Mouse (Mus musculus) heart, embryonic 10.5 days (tissue): ENCODE data around the gene Eef1e1. TPM values are rescaled to one million over a fixed set of nuclear protein-coding genes. Genes with fewer than 3 reads are reported as not detected.
A peak's percentile ranks its signal among the peaks of the same experiment; 100 is the strongest.
"Not testable (repeated sequence)": the region's sequence is repeated elsewhere in the genome, so short reads cannot be mapped to it uniquely, and the experiment has no call there.

ENCODE experiments used
- DNase-seq: peaks from one replicate; pipeline ENCODE4 v3.0.0-alpha.2; 2017; ENCODE audit warnings: low spot score
- H3K27ac ChIP-seq: fragments of 300-500 bp; sonication (generic); 2 replicates; pipeline ENCODE4 v1.5.1; 2016; ENCODE audit warnings: mild to moderate bottlenecking
- H3K27me3 ChIP-seq: fragments of 300-500 bp; sonication (generic); 2 replicates; pipeline ENCODE4 v1.6.1; 2016; ENCODE audit warnings: mild to moderate bottlenecking; ENCODE audit not compliant: poor library complexity, insufficient read depth, severe bottlenecking
- H3K36me3 ChIP-seq: fragments of 300-500 bp; sonication (generic); 2 replicates; pipeline ENCODE4 v1.6.1; 2016; ENCODE audit warnings: mild to moderate bottlenecking, moderate library complexity
- H3K4me1 ChIP-seq: fragments of 300-500 bp; sonication (generic); 2 replicates; pipeline ENCODE4 v1.6.1; 2016; ENCODE audit warnings: mild to moderate bottlenecking
- H3K4me3 ChIP-seq: fragments of 300-500 bp; sonication (generic); 2 replicates; pipeline ENCODE4 v1.5.1; 2016; ENCODE audit warnings: mild to moderate bottlenecking, moderate library complexity
- H3K9me3 ChIP-seq: fragments of 300-500 bp; sonication (generic); 2 replicates; pipeline ENCODE4 v1.6.1; 2016; ENCODE audit warnings: mild to moderate bottlenecking, moderate library complexity
- WGBS: fragments of 180-500 bp; shearing (Covaris S2); methylation state at CpG from one replicate; pipeline ENCODE4 v1.1.7; 2016; 5-methylcytosine and 5-hydroxymethylcytosine counted together
- polyA plus RNA-seq: library from polyadenylated mRNA; unstranded; fragments of >200 nt; fragmentation: Nextera tagmentation; extraction: Ambion mirVana; gene quantifications from 2 replicates; pipeline ENCODE4 v1.2.1, GENCODE M21; 2016

The Eef1e1 gene
- 56.3 and 64.5 TPM in 2 replicates for polyA plus RNA-seq

DNA sequence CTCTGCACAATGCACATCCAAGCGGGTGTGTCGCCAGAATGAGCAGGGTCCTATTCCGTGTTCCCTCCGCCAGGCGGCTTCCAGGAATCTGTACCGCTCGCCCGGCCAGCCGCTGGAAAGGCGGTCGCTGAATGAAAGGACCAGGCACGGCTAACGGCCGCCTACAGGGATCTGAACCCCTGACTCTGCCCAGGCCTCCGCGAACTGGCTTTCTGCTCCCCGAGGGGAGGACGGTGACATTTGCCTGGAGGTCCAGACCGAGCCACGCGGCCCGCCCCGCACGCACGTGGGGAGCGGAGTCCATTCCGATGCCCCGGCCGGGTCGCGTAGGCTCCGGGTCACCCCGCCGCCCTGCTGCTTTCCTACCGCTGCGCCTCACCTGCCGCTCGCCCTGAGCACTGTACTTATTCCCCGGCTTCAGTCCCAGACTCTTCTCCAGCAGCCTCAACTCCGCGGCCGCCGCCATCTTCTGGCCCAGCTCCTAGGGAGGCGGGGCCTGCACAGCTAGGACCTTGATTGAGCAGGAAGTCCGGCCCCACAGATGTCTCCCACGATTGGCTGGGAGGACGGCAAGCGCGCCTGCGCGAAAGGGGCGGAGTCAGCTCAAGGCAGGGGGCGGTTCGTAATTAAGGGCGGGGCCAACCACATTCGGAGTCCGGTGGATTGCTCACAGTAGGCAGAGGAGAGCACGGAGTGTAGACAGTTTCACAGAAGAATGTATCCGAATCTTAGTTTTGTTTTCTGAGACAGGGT lies at the start of gene Eef1e1:
Gene Eef1e1 (minus strand): TSS at position 531 of the 753 bp plus-strand sequence.
- WGBS = under 1% methylated on average over 59 of the region's 59 CpGs
- peak within 1 kb of the TSS; percentile 96 for H3K4me3 ChIP-seq
- H3K4me1 ChIP-seq = peaks cover 12% of the 10 kb centered on the region; the same call in 1 of the 2 replicates
- peak; percentile 99 for DNase-seq
- peak within 1 kb of the TSS; percentile 97 for H3K27ac ChIP-seq
- H3K9me3 ChIP-seq = no peaks in the 10 kb centered on the region
- H3K27me3 ChIP-seq = no peaks in the 10 kb centered on the region
- peaks cover 31% of the 10 kb centered on the region for H3K36me3 ChIP-seq

DNA sequence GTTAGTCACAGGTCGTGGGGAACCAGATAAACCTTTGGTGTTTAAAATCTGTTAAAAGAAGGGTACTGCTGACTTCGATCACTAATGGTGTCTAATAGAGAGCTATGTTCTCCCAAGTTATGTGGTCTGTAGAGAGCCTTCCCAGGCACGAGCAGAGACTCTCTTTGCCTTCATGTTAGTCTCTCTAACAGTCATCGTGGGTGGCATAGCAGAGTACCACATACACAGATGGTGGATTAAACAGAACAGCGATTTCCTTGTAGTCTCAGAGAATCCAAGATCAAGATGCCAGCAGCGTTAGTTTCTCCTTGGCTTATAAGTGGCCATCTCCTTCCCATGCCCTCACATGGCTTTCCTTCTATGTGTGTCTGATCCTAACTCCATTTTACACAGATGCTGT lies 32.0 kb upstream of the Eef1e1 start:
- no peak for DNase-seq
- Histone ChIP-seq H3K4me3 (no peak overlapping the region), H3K9me3 (no peaks in the 10 kb centered on the region), H3K4me1 (no peaks in the 10 kb centered on the region), H3K36me3 (no peaks in the 10 kb centered on the region), H3K27me3 (no peaks in the 10 kb centered on the region), H3K27ac (no peak overlapping the region)
- 78% methylated on average over 6 of the region's 6 CpGs for WGBS

GRCm38 (mm10) chr13:38690028-38690427 lies 31.2 kb upstream of the Eef1e1 start:
- Histone ChIP-seq H3K27me3 (no peaks in the 10 kb centered on the region), H3K36me3 (no peaks in the 10 kb centered on the region), H3K27ac (no peak overlapping the region), H3K4me1 (no peaks in the 10 kb centered on the region), H3K9me3 (no peaks in the 10 kb centered on the region), H3K4me3 (no peak overlapping the region)
- DNase-seq = no peak
- 32% methylated on average over 3 of the region's 3 CpGs for WGBS

GRCm38 (mm10) chr13:38688761-38689160 lies 29.9 kb upstream of the Eef1e1 start:
- Histone ChIP-seq H3K9me3 (no peaks in the 10 kb centered on the region), H3K27ac (no peak overlapping the region), H3K4me1 (no peaks in the 10 kb centered on the region), H3K27me3 (no peaks in the 10 kb centered on the region), H3K36me3 (no peaks in the 10 kb centered on the region), H3K4me3 (no peak overlapping the region)
- WGBS = 84% methylated on average over 11 of the region's 11 CpGs
- DNase-seq = no peak

- no peak overlapping the region for H3K4me3 ChIP-seq
- H3K27ac ChIP-seq = no peak overlapping the region
- DNase-seq = no peak
- no peaks in the 10 kb centered on the region for H3K36me3 ChIP-seq
- 84% methylated on average over 9 of the region's 9 CpGs for WGBS
- no peaks in the 10 kb centered on the region for H3K9me3 ChIP-seq
- no peaks in the 10 kb centered on the region for H3K27me3 ChIP-seq
- no peaks in the 10 kb centered on the region for H3K4me1 ChIP-seq
Measured at GRCm38 (mm10) chr13:38672336-38672735, 13.5 kb upstream of the Eef1e1 start.

DNA sequence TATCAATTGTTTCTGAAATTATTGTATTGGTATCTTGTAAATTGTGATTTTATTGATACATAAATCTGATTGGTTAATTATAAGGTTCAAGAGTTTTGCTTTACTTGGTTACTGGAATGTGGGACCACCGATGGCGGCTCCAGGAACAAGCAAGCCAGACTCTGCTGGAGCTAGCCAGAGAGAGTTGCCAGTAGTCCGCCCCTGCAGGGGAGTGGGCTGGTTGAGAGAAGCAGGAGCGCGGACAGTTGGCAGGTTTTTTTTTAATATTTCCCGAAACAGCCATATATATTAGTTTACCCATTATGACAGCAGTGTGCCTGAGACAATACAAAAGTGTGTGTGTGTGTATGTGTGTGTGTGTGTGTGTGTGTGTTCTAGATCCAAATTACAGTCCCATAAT lies 12.6 kb upstream of the Eef1e1 start:
- not testable (repeated sequence) for H3K4me3 ChIP-seq, H3K36me3 ChIP-seq, H3K27me3 ChIP-seq, DNase-seq, H3K4me1 ChIP-seq, H3K27ac ChIP-seq, H3K9me3 ChIP-seq
- 82% methylated on average over 6 of the region's 6 CpGs for WGBS

DNA sequence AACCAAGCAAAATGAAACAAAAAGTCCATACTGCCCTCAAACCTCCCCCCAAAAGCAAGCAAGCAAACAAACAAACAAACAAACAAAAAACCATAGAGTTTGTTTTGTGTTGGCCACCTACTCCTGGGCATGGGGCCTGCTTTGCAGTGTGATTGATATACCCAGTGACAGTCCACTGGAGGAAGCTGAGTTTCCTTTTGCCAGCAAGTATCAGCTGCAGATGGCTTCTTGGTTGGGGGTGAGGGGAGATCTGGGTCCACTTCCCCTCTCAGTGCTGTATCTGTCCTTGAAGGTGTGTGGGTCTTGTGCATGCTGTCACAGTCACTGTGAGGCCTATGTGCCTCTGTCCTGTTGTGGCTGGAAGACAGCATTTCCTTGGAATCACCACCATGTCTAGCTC lies 11.2 kb upstream of the Eef1e1 start:
- Histone ChIP-seq H3K36me3 (no peaks in the 10 kb centered on the region), H3K4me1 (no peaks in the 10 kb centered on the region)

GRCm38 (mm10) chr13:38668514-38668913 lies 9.7 kb upstream of the Eef1e1 start:
- Histone ChIP-seq H3K4me3 (no peak overlapping the region), H3K9me3 (no peaks in the 10 kb centered on the region), H3K27me3 (no peaks in the 10 kb centered on the region), H3K4me1 (no peaks in the 10 kb centered on the region), H3K36me3 (no peaks in the 10 kb centered on the region), H3K27ac (no peak overlapping the region)
- WGBS = 40% methylated on average over 2 of the region's 2 CpGs
- no peak for DNase-seq

More for the DNA sequence above, 11.2 kb upstream of the Eef1e1 start:
- no peak for DNase-seq
- no peaks in the 10 kb centered on the region for H3K9me3 ChIP-seq
- H3K27ac ChIP-seq = no peak overlapping the region
- no peak overlapping the region for H3K4me3 ChIP-seq
- no peaks in the 10 kb centered on the region for H3K27me3 ChIP-seq

GRCm38 (mm10) chr13:38664753-38665152 lies 5.9 kb upstream of the Eef1e1 start:
- no peak for DNase-seq
- Histone ChIP-seq H3K4me1 (no peaks in the 10 kb centered on the region), H3K27ac (no peak overlapping the region), H3K27me3 (no peaks in the 10 kb centered on the region), H3K36me3 (no peaks in the 10 kb centered on the region), H3K9me3 (no peaks in the 10 kb centered on the region), H3K4me3 (no peak overlapping the region)
- 34% methylated on average over 1 of the region's 1 CpGs for WGBS

DNA sequence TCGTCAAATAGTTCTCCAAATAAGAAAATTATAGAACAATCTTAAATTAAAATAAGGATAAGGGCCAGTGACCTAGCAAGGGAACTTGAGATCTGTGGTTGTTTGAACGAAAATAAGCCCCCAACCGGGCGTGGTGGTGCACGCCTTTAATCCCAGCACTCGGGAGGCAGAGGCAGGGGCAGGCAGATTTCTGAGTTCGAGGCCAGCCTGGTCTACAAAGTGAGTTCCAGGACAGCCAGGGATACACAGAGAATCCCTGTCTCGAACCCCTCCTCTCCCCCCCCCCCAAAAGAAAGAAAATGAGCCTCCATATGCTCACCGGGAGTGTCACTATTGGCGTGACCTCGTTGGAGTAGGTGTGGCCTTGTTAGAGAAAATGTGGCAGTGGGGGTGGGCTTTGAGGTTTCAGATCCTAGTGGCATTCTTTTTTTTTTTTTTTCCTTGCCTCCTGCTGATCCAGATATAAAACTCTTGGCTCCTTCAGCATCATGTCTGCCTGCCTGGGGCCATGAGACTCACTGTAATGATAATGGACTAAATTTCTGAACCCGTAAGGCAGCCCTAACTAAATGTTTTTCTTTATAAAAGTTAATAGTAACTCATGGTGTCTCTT lies 772 bp upstream of the Eef1e1 start:
- DNase-seq = no peak
- peaks cover 12% of the 10 kb centered on the region; the same call in 1 of the 2 replicates for H3K4me1 ChIP-seq
- no peak overlapping the region for H3K27ac ChIP-seq
- no peaks in the 10 kb centered on the region for H3K27me3 ChIP-seq
- no peaks in the 10 kb centered on the region for H3K9me3 ChIP-seq
- WGBS = 81% methylated on average over 12 of the region's 12 CpGs
- peaks cover 22% of the 10 kb centered on the region for H3K36me3 ChIP-seq
- H3K4me3 ChIP-seq = peak overlapping the region; percentile 96; the same call in 1 of the 2 replicates

GRCm38 (mm10) chr13:38657865-38658264 lies 993 bp downstream of the Eef1e1 start:
- Histone ChIP-seq H3K4me1 (peaks cover 12% of the 10 kb centered on the region; the same call in 1 of the 2 replicates), H3K27ac (peak overlapping the region; percentile 97), H3K9me3 (no peaks in the 10 kb centered on the region), H3K27me3 (no peaks in the 10 kb centered on the region), H3K4me3 (peak overlapping the region; percentile 96), H3K36me3 (peaks cover 39% of the 10 kb centered on the region)
- 23% methylated on average over 4 of the region's 4 CpGs for WGBS
- DNase-seq = no peak

DNA sequence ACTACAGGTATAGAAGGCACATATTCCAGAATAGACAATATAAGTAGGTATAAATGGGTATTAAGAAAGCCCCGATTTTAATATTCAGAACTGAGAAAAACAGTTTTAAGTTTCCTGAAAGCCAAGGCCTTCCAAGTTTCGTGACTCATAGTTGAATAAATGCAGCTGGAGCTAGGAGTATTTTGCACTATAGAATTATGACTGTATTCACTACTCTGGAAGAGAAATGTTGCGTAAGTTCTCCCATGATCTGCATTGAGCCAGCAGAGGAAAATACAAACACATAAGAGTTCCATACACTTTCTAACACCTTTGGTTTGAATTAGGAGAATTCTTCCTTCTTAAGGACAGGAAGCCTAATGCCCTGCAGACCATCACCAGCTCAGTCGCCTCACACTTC lies 8.6 kb downstream of the Eef1e1 start:
- H3K9me3 ChIP-seq = no peaks in the 10 kb centered on the region
- H3K27ac ChIP-seq = no peak overlapping the region
- H3K27me3 ChIP-seq = no peaks in the 10 kb centered on the region
- no peaks in the 10 kb centered on the region for H3K4me1 ChIP-seq
- no peak for DNase-seq
- no peak overlapping the region for H3K4me3 ChIP-seq
- H3K36me3 ChIP-seq = peaks cover 95% of the 10 kb centered on the region
- WGBS = 94% methylated on average over 4 of the region's 4 CpGs

GRCm38 (mm10) chr13:38649069-38649468 lies 9.8 kb downstream of the Eef1e1 start:
- Histone ChIP-seq H3K9me3 (no peaks in the 10 kb centered on the region), H3K4me1 (no peaks in the 10 kb centered on the region), H3K4me3 (no peak overlapping the region), H3K27me3 (no peaks in the 10 kb centered on the region), H3K27ac (no peak overlapping the region), H3K36me3 (peaks cover 95% of the 10 kb centered on the region)
- DNase-seq = no peak
- 80% methylated on average over 4 of the region's 4 CpGs for WGBS
